Mouse (Mus musculus): ENCODE measurements at regions not wholly inside any gene's neighbourhood (a gene's known extent, or its start where the extent isn't known, plus 50 kb on each side); places are given as distances from the start of the nearest gene placed in this dataset.

DNA sequence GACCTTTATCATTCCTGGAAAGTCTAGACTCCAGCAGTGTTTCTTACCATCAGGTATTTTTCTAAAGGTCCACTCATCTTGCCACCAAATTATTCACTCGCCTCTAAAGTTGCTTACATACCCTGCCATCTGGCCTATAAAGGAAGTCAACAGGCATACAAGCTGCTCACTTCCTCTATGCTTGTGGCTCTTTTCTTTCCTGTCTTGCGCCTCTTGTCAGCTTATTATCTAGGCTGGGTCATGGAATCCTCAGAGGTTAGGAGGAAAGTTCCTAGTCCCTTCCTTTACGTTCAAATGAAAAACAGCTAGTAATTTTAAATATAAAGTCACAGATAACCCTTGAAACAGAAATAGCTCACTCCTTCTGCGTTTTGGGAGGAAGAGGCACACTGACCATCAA lies 97.9 kb downstream of the Lipi start:
- intact Hi-C loops (cut with DNase I) = no loop called here

DNA sequence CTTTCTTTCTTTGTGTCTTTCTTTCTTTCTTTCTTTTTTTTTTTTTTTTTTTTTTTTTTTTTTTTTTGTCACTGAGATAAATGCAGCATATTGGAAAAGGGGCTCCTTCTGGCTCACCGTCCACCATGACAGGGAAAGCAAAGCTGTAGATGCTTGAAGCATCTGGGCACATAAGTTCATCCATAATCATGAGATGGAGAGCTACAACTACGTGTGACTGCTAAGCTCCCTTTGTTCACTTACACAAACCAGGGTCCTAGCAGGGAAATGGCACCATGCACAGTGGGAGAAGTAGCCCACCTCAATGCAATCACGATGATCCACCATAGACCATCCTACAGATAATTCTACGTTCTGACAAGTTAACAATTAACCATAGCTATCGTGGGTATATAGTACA lies 102.0 kb downstream of the Lipi start:
- intact Hi-C loops (cut with DNase I) = no loop called here

DNA sequence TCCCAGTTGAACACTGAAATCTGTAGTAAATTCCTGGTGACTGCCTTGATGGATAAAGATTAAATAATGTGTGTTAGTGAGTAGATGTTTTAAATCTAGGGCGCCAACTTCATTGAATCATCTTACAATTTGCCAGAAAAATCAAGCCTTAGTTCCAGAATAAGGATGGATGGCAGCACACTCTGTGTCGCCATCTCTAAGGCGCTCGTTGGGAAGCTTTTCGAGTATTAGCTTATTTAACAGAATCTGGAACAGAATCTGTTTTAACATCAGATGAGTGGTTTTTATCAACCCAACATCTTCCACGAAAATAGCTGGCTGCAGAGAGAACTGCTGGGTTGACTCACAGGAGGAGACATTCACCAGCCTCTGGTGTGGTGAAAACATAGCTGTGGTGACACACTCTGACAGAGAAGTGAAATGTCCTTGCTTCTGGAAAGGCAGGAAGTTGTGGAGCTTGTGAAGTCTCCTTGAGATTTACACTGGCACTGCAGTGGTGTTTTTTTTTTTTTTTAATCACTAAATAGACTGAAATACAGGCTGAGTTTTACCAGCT lies 120.4 kb downstream of the Lipi start:
- intact Hi-C loops (cut with DNase I) = no loop called here

DNA sequence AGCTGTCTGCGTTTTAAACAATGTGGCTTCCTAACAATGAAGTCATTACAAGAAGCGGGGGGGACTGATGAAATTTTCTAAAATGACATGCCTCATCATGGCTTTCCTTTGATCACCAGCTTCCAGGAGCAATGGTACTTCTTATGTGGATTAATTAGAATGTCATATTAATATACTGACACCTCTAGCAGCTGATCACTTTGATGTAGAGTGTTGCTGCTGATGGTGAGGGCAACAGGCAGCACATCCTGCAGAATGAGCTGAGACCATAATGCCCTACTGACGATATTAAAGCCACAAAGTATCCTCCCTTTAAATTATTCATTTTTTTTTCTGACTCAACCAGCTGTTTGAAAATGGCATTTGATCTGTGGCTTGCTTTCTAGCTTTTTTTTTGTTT lies 123.7 kb downstream of the Lipi start:
- intact Hi-C loops (cut with DNase I) = no loop called here

DNA sequence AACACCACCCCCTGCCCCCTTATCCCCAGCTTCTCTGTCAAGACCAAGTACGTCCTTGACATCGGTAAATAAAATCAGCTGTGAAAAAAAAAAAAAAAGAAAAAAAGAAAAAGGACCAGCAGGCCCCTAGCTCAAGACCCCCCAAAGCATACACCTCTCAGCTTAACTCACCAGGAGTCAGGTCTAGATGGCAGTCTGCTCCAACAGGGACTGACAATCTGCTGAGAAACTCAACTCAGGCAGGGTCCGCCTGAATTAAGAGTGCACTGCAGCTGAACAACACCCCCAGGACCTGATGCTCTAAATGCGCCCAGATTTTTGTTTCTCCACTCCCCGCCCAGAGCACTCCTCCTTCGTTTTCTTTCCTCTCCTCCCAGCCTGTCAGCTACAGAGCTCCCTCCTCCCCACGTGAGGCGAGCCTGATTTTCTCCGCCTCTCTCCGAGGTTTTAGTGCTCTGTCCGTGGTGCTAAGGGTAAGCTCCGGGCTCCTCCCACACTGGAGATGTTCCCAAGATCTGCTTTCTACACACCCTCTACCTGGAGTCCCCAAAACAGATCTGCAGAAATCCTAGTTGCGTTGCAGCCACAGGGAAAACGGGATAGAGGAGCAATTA lies 138.9 kb downstream of the Lipi start:
- intact Hi-C loops (cut with DNase I) = no loop called here

DNA sequence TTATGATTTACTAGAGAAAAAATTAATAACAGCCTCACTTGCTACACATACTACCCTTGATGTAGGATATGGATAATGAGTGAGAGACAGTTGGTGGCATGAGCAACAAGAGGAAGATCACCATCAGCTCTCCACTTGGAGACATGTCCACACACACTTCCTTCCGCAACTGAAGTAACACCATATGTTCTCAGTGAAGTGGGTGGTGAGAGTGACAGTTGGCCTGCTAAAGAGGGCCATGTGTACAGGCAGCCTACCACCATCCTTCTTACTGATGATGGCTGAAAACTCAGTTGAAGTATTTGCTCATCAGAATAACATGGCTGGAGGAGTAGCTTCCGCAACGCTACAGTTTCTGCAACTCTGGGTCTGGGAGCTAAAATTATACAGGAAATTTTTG lies 146.6 kb downstream of the Lipi start:
- intact Hi-C loops (cut with DNase I) = no loop called here

DNA sequence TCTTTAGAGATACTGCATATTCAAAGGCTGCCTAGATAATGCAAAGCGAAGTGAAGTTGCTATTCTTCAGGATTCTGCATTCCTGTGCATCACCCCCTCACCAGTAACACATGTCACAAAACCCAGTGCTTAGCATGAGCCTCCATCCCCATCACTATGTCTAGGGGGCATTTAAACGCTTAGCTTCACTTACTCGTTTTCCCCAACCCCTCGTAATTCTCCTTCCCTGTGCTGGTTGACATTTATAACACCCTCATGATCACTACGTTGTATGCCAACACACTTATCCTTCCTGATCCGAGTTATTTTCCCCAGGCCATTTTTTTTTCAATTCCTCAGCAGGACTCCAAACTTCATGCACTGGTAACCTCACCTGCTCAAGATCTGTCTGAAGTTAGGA lies 152.6 kb downstream of the Lipi start:
- intact Hi-C loops (cut with DNase I) = no loop called here

DNA sequence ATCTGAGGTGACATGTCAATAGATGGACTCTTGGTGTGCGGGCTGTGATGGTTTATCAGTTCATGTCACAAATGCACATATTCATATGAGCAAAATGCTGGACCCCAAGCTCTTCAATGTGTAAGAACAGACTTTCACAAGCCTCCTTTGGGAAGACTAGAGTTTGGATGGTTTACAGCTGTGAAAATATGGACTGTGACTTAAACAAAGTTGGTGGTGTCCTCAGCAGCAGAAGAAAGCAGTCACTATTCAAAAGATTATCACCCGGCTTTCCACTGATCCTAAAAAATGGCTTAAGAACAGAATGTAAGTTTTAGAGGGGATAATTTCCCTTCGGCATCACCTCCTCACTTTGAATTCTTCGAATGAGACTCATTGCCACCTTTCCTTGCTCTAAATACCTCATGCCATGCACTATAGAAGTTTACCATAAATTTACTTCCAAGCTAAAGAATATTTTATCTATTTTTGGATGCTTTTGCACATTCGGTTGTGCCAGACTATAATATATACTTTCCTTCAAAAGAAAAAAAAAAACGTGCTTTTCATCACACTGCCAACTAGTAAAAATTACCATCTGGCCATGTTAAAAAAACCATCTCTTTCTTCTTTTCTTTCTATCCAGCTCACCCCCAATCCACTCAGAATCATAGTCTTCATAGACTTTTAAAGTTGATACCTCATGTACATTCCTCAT lies 201.2 kb downstream of the Lipi start:
- intact Hi-C loops (cut with DNase I) = no loop called here

DNA sequence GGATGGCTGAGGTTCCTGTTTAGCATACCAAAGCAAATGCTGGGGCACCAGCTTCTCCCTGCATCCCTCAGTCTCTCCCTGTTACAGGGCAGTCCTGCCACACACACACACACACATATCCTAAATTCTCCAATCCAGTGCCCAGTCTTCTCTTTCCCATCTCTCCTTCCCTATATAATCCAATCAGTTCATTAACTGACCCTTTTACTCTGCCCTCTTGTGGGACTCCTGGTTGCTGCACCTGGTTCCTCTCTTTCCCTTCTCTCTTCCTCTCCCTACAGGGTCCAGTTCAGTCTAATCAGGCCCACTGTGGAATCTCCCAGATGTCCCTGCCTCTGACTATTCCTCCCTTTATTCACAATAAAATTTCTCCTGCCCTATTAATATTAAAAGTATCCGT lies 204.7 kb downstream of the Lipi start:
- intact Hi-C loops (cut with DNase I) = no loop called here

DNA sequence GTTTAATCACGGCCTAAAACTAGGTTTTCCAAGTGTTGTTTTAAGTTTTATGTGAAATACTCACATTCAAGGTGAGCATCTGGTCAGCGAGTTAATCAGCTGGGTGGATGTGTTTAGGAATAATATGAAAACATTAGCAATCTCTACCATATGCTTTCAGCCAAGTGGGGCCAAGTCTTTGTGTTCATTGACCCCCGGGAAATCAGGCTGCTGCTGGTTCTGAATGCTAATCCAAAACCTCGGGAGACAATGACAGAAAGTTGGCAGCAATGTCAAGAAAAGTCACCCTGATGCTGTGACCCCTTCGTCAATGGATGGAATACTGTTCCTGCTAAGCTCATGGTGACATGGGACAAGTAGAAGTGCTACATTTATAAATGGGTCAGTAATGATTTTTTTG lies 216.2 kb downstream of the Lipi start:
- intact Hi-C loops (cut with DNase I) = no loop called here

DNA sequence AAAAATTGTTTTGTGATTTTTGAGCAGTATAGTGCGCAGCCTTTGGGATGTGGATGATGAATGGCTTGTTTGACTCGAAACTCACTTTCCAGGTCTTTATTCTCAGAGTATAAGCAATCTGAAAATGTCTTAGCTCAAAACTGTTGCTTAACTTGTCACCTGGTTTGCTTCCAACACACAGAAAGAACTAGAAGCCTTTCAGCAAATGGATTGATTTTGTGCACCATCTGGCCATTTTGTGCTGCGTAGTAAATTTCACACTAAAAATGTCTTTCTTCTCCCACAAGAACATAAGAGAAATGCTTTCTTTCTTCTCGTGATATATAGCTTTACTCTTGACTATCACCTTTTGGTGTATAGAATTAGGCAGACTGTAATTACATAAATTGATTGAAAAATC lies 219.1 kb downstream of the Lipi start:
- intact Hi-C loops (cut with DNase I) = no loop called here

DNA sequence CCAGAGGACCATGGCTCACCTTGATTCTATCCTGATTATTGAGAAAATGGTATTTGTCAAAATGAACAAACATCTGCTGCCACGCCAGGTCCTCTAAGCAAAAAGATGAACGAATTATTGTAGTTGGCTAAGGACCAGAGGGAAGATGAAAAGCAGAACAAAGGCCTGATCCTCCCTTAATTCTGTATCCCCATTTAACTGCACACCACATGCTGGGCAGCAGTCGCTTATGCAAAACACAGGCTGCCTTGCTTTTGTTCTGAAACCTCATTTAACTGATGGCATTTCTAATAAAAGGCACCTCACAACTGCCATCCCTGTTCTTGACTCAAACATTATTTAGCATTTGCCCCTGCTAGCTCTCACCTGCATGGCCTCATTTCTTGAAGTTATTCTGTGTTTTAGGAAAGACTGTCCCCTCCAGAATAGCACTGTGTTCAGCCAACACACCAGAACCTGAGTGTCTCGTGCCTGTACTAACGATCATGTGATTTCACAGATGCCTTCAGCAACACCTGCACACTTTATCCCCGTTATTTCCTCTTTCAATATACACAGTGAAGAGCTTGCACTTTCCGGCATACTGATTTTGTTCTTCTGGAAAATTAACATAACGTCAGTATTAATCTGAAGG lies 220.4 kb downstream of the Lipi start:
- intact Hi-C loops (cut with DNase I) = no loop called here

DNA sequence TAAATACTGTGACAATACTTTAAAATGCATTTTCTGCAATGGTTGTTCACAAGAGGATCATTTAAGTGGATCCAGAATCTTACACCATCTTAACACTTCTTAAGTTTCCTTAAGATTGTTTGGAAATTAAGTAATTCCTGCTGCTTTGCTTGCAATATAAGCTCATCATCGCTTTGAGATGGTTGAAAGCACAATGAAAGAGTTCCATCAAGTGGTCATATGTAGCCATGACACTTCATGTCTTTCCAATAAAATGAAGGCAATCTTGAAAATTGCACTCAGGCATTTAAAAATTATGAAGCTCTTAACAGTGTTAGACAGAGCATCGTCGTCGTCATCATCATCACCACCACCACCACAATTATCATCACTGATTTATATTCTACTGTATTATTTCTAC lies 223.8 kb downstream of the Lipi start:
- intact Hi-C loops (cut with DNase I) = loop anchor here (5.0 kb wide), 1 partner anchor 70 kb away; no protein-coding TSS in a partner anchor

DNA sequence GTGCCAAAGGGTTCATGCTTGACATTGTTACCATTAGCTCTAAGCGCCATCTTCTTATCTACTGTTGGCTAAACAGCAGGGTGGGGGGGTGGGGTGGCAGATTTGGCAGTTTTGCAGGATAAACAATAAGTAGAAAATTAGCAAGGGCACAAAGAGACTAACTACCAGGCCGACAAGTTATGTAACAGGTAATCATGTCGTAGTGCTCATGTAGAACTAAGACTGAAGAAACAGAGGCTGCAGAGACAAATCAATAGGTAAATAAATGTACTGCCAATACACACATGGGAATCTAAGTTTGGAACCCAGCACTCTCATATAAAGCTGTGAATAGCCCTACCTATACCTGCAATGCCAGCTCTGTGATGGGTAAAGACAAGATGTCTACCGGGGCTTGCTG lies 225.1 kb downstream of the Lipi start:
- intact Hi-C loops (cut with DNase I) = loop anchor here (5.0 kb wide), 1 partner anchor 68 kb away; no protein-coding TSS in a partner anchor

DNA sequence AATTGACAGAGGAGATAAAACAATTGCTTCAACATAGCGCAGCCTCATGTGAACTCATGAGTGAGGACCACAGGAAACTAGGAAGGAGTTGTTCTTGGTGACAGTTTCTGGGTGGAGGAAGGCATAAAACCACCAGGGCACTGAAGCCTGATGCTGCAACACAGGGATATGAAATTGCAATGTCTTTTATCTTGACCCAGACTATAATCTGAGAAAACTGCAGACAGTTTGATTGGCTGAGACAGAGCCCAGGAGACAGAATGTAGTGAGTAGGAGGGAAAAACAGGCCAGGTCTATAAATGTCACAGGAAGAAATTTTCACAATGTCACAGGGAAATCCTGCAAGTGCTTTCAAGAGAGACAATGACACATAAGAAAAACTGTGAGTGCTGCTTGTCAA lies 232.5 kb downstream of the Lipi start:
- intact Hi-C loops (cut with DNase I) = no loop called here

DNA sequence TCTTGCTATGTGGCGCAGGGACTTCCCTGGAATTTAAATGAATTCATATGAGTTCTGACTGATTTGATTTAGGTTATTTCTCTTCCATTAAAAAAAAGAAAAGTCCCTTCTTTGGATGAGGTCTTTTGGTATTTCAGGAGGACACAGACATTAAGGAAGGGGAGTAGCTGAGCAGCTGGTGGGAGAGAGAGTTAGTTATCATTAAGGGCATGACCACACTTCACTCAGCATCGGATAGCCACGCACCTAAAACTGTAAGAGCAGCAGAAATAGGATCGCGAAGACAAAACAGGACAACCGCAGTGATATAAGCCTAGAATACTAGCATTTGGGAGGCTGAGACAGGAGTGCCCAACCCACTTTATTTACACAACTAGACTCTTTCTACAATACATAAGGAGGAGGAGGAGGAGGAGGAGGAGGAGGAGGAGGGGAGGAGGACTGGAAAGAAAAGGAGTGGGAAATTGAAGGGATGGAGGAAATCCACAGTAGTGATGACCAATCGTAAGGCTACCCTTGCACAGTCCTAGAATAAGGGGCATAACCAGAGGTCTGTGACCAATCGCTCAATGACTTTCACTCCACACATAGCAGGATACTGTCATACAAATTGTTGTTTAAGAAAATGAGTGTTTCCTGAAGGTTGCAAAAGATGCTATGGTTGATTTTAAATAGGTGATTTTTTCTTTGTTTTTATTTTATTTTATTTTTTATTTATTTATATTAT lies 241.5 kb downstream of the Lipi start:
- intact Hi-C loops (cut with DNase I) = loop anchor here (5.0 kb wide), 1 partner anchor 188 kb away; no protein-coding TSS in a partner anchor

DNA sequence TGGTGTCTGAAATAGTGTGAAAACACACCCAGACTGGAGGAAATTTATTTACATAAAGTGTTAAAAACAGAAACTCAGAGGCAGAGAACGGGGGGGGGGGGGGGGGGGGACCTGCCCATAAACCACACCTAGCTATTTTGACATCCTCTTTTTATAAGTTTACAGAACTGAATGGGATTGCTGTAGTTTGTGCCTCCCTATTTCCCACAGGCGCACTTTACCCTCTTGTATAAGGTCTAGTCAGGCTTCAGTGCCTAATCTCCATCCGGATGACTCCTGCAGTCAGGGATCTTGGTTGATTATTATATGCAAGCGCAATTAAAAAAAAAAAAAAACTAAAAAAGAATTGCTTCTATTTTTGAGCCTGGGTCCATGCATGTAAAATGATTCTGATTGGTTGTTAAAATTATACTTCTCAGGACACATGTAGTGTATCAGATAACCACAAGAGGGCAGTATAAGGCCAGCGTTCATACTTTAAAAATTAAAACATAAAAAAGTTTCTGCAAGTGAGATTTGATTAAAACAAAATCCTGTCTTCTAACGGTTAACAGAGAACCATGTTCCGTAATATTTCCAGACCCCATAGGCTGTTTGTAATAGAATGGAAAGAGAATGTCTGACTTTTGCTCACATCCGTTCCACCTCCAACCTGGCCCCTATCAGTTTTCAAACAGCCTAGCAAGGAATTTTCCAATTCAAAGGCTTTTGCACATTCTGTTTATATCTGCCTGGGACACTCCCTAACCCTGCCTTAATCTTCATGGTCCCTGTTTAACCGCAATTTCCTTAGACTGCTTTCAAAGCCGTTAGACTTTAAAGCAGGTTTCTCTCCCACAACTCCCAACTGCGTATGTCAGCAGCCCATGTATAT lies 242.6 kb downstream of the Lipi start:
- intact Hi-C loops (cut with DNase I) = loop anchor here (5.0 kb wide), 1 partner anchor 189 kb away; no protein-coding TSS in a partner anchor

DNA sequence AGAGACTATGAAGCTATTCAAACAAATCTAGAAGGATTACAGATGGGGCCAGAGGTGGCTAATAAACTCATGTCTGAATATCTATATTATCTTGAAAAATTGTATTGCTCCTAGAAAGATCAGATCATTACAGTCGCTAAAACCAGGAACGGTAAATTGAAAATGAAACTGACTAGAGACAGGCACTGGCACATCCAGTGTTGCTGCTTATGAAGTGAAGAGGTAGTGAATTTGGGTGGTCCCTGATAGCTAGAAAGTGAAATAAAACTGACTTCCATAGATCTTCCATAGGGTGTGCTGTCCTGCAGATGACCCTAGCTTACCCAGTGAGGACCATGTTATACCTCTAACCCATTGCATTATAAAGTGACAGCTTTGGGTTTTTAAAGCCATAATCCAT lies 251.6 kb downstream of the Lipi start:
- intact Hi-C loops (cut with DNase I) = loop anchor here (10.0 kb wide), 2 partner anchors 269 to 479 kb away; no protein-coding TSS in a partner anchor

DNA sequence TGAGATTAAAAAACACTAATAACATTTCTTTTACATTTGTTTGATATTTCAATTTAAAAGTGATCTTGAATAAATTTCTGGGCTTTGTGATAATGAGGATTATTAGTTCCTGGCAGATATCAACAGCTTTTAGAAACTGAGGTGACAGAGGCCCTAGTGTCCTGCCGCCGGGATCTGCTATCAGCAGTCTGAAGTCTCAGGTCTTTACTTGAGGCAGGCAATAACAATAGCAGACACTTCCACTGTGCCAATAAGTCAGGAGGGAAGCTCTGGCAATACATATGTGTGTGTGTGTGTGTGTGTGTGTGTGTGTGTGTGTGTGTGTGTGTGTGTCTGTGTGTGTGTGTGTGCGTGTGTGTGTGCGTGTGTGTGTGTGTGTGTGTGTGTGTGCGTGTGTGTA lies 252.1 kb downstream of the Lipi start:
- intact Hi-C loops (cut with DNase I) = loop anchor here (10.0 kb wide), 2 partner anchors 269 to 479 kb away; no protein-coding TSS in a partner anchor

DNA sequence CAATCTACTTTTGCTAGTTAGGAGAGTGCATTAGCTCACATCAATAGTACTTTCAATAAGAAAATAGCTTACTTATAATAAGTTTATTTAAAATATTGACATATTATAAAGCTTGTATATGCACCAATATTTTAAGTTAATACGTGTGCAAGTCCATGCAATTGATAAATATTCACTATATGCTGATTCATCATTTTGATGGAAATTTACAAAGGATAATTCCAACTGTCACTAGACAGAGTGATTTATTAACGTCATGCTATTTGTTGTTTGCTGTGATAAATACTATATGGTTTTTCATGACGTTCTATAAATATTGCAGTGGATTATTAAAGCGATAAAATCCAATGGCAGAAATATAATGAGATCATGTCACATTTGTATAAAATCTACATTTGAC lies 253.0 kb downstream of the Lipi start:
- intact Hi-C loops (cut with DNase I) = loop anchor here (10.0 kb wide), 2 partner anchors 268 to 478 kb away; no protein-coding TSS in a partner anchor

All from adrenal gland (tissue).